ENCODE assay signal across 8 mouse cellular contexts in the genomic region with DNA sequence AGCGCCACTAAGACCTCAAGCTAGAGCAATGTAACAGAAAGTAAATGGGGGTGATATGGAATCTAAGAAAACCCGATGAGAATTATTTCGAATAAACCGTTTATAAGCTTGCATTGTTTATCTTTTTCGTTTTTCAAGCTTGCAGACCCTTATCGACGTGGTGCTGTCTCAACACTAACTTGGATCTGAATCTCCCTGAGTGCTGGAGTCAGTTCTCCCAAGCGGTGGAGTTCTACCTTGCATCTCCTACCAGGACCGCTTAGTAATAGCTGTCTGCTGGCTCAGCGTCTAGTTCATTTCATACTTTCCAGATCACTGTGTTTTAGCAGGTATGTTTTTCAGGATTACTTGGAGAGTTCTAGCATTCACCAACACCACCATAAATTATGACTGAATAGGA. TPM values are rescaled to one million over a fixed set of nuclear protein-coding genes. Genes with fewer than 3 reads are reported as not detected.
DNase-seq lines count a peak whose midpoint lies in the region; ATAC-seq and TF ChIP-seq lines count a peak whose summit lies in the region.

No protein-coding gene starts in this region.

- 8% methylated on average over 10 of the region's 10 CpGs for WGBS in lung, embryonic 15.5 days
- 13% methylated on average over 10 of the region's 10 CpGs for WGBS in embryonic facial prominence, embryonic 14.5 days
- WGBS in limb, embryonic 10.5 days = 14% methylated on average over 10 of the region's 10 CpGs
- WGBS in olfactory bulb, adult 2 months = 4% methylated on average over 10 of the region's 10 CpGs

- peak overlapping the region; percentile 81 for H3K4me3 ChIP-seq in lung, embryonic 15.5 days
- peak overlapping the region; percentile 60 for H3K4me3 ChIP-seq in embryonic facial prominence, embryonic 14.5 days (ENCODE audit: low read depth, low read length)
- peak overlapping the region; percentile 76 for H3K4me3 ChIP-seq in limb, embryonic 10.5 days
- H3K4me3 ChIP-seq in olfactory bulb, adult 2 months (ENCODE audit: insufficient read depth, low read depth, low read length) = peak overlapping the region; percentile 59

- TF ChIP-seq CTCF in olfactory bulb, adult 2 months (IDR thresholded peaks at IDR 0.05; ENCODE audit: insufficient read depth, low read depth, low read length) = no peak

- H3K27me3 ChIP-seq in lung, embryonic 15.5 days = no peaks in the 10 kb centered on the region
- no peaks in the 10 kb centered on the region for H3K27me3 ChIP-seq in embryonic facial prominence, embryonic 14.5 days (replicated peaks; ENCODE audit: control insufficient read depth, insufficient read depth, low read length)
- H3K27me3 ChIP-seq in limb, embryonic 10.5 days (ENCODE audit: low read depth, poor library complexity, severe bottlenecking) = no peaks in the 10 kb centered on the region

- no peaks in the 10 kb centered on the region for H3K9me3 ChIP-seq in lung, embryonic 15.5 days
- H3K9me3 ChIP-seq in embryonic facial prominence, embryonic 14.5 days (ENCODE audit: control insufficient read depth, low read length) = no peaks in the 10 kb centered on the region
- no peaks in the 10 kb centered on the region for H3K9me3 ChIP-seq in limb, embryonic 10.5 days (replicated peaks)

- DNase-seq in lung, postnatal 10 days = no peak
- DNase-seq in embryonic facial prominence, embryonic 14.5 days (ENCODE audit: low spot score) = no peak
- DNase-seq in limb, embryonic 10.5 days (ENCODE audit: low spot score) = no peak
- DNase-seq in gastrocnemius, postnatal 10 days = no peak
- no peak for DNase-seq in thymus, postnatal 25 days
- DNase-seq in kidney, adult 8-10 months = no peak

- 0 out of 2 replicates have a peak overlapping the region, but pooled peaks have one; percentile 20 for H3K27ac ChIP-seq in lung, embryonic 15.5 days
- H3K27ac ChIP-seq in embryonic facial prominence, embryonic 14.5 days (replicated peaks; ENCODE audit: low read depth, low read length) = peak overlapping the region; percentile 76
- H3K27ac ChIP-seq in limb, embryonic 10.5 days = peak overlapping the region; percentile 67
- H3K27ac ChIP-seq in olfactory bulb, adult 2 months (ENCODE audit: insufficient read depth, low read depth, low read length) = no peak overlapping the region

- H3K9ac ChIP-seq in lung, embryonic 15.5 days = peak overlapping the region; percentile 31
- peak overlapping the region; percentile 67 for H3K9ac ChIP-seq in embryonic facial prominence, embryonic 14.5 days (ENCODE audit: low read depth, low read length)

- no peak for ATAC-seq in lung, embryonic 15.5 days (ENCODE audit: borderline replicate concordance, extremely low read depth, low FRiP score, low TSS enrichment)
- ATAC-seq in embryonic facial prominence, embryonic 14.5 days (ENCODE audit: low read depth) = no peak

- peaks cover 11% of the 10 kb centered on the region; the same call in 1 of the 2 replicates for H3K4me1 ChIP-seq in lung, embryonic 15.5 days
- peaks cover 19% of the 10 kb centered on the region for H3K4me1 ChIP-seq in embryonic facial prominence, embryonic 14.5 days (ENCODE audit: control insufficient read depth, insufficient read depth, low read length)
- H3K4me1 ChIP-seq in limb, embryonic 10.5 days = peaks cover 15% of the 10 kb centered on the region
- peaks cover 5% of the 10 kb centered on the region; the same call in 1 of the 2 replicates for H3K4me1 ChIP-seq in olfactory bulb, adult 2 months (ENCODE audit: control insufficient read depth, insufficient read depth, low read length)

- TF ChIP-seq POLR2A in olfactory bulb, adult 2 months (IDR thresholded peaks at IDR 0.05; ENCODE audit: insufficient read depth, low read depth, low read length) = no peak

- H3K36me3 ChIP-seq in lung, embryonic 15.5 days = peaks cover 5% of the 10 kb centered on the region; the same call in 1 of the 2 replicates
- peaks cover 14% of the 10 kb centered on the region; the same call in 1 of the 2 replicates for H3K36me3 ChIP-seq in embryonic facial prominence, embryonic 14.5 days (ENCODE audit: control insufficient read depth, insufficient read depth, low read length)
- H3K36me3 ChIP-seq in limb, embryonic 10.5 days = peaks cover 23% of the 10 kb centered on the region

- peak overlapping the region; percentile 64 for H3K4me2 ChIP-seq in lung, embryonic 15.5 days
- H3K4me2 ChIP-seq in embryonic facial prominence, embryonic 14.5 days (ENCODE audit: low read depth, low read length) = peak overlapping the region; percentile 66

RNA-seq across cellular contexts. Expression of a gene that starts 0.6 kb away (rescaled TPM):
- polyA plus RNA-seq in lung, embryonic 15.5 days (2015; fragmentation: Nextera tagmentation; extraction: Ambion mirVana) = 31.9 and 32.4 TPM in 2 replicates
- polyA plus RNA-seq in embryonic facial prominence, embryonic 14.5 days (2014; fragmentation: Nextera tagmentation; extraction: Ambion mirVana) = 28.6 and 29.6 TPM in 2 replicates
- 23.9 and 27.5 TPM in 2 replicates for polyA plus RNA-seq in limb, embryonic 10.5 days (2016; fragmentation: Nextera tagmentation; extraction: Ambion mirVana)
- polyA plus RNA-seq in olfactory bulb, adult 2 months (2012; ENCODE audit: insufficient read depth, insufficient read length, low replicate concordance, missing spikeins) = not detected in 2 replicates
- total RNA-seq in gastrocnemius, postnatal 10 days (2021) = 10 to 100 TPM; 23.4 to 25.3 TPM

RNA-seq across cellular contexts. Expression of a gene that starts 4.0 kb away (rescaled TPM):
- polyA plus RNA-seq in lung, embryonic 15.5 days (2015; fragmentation: Nextera tagmentation; extraction: Ambion mirVana) = 43.4 and 44.1 TPM in 2 replicates
- 27.3 and 30.9 TPM in 2 replicates for polyA plus RNA-seq in embryonic facial prominence, embryonic 14.5 days (2014; fragmentation: Nextera tagmentation; extraction: Ambion mirVana)
- polyA plus RNA-seq in limb, embryonic 10.5 days (2016; fragmentation: Nextera tagmentation; extraction: Ambion mirVana) = 46.5 and 47.7 TPM in 2 replicates
- polyA plus RNA-seq in olfactory bulb, adult 2 months (2012; ENCODE audit: insufficient read depth, insufficient read length, low replicate concordance, missing spikeins) = not detected in 2 replicates
- 1 to 10 TPM; 6.1 to 6.2 TPM for total RNA-seq in gastrocnemius, postnatal 10 days (2021)

RNA-seq across cellular contexts. Expression of a gene that starts 32.5 kb away (rescaled TPM):
- 8.1 and 8.3 TPM in 2 replicates for polyA plus RNA-seq in lung, embryonic 15.5 days (2015; fragmentation: Nextera tagmentation; extraction: Ambion mirVana)
- 7.4 and 9.8 TPM in 2 replicates for polyA plus RNA-seq in embryonic facial prominence, embryonic 14.5 days (2014; fragmentation: Nextera tagmentation; extraction: Ambion mirVana)
- polyA plus RNA-seq in limb, embryonic 10.5 days (2016; fragmentation: Nextera tagmentation; extraction: Ambion mirVana) = 4.6 and 6.4 TPM in 2 replicates
- polyA plus RNA-seq in olfactory bulb, adult 2 months (2012; ENCODE audit: insufficient read depth, insufficient read length, low replicate concordance, missing spikeins) = not detected in 2 replicates
- total RNA-seq in gastrocnemius, postnatal 10 days (2021) = 1 to 10 TPM; 5.0 to 5.4 TPM

RNA-seq across cellular contexts. Expression of a gene that starts 59.1 kb away (rescaled TPM):
- 7.5 and 8.0 TPM in 2 replicates for polyA plus RNA-seq in lung, embryonic 15.5 days (2015; fragmentation: Nextera tagmentation; extraction: Ambion mirVana)
- 8.2 and 11.0 TPM in 2 replicates for polyA plus RNA-seq in embryonic facial prominence, embryonic 14.5 days (2014; fragmentation: Nextera tagmentation; extraction: Ambion mirVana)
- 8.3 and 10.4 TPM in 2 replicates for polyA plus RNA-seq in limb, embryonic 10.5 days (2016; fragmentation: Nextera tagmentation; extraction: Ambion mirVana)
- not detected in 2 replicates for polyA plus RNA-seq in olfactory bulb, adult 2 months (2012; ENCODE audit: insufficient read depth, insufficient read length, low replicate concordance, missing spikeins)
- 1 to 10 TPM; 1.2 to 2.1 TPM for total RNA-seq in gastrocnemius, postnatal 10 days (2021)

Comparison
In these comparisons a context has a peak if more than half of its experiments do, and no peak if none do; other contexts are left out.
1. RNA of a gene that starts 0.6 kb away (polyA plus RNA-seq): 31.9 to 32.4 TPM in lung, embryonic 15.5 days, 28.6 to 29.6 TPM in embryonic facial prominence, embryonic 14.5 days and 23.9 to 27.5 TPM in limb, embryonic 10.5 days; not detected in olfactory bulb, adult 2 months; every median in the first group is over 10 times any median in the second.
2. RNA of a gene that starts 4.0 kb away (polyA plus RNA-seq): 46.5 to 47.7 TPM in limb, embryonic 10.5 days, 43.4 to 44.1 TPM in lung, embryonic 15.5 days and 27.3 to 30.9 TPM in embryonic facial prominence, embryonic 14.5 days; not detected in olfactory bulb, adult 2 months; every median in the first group is over 10 times any median in the second.
3. Peak in every context shown above with its lines, with median percentiles within 50 percentile points of each other: H3K4me3 ChIP-seq.